Mouse (Mus musculus) limb, embryonic 14.5 days (tissue): Measurements from ENCODE around the gene Dynll2. TPM values are rescaled to one million over a fixed set of nuclear protein-coding genes. Genes with fewer than 3 reads are reported as not detected.

ENCODE experiments used
- ATAC-seq: fragments of 200-750 bp; cut with Nextera tagmentation; 2 replicates; pipeline ENCODE4 v1.8.0; 2017; ENCODE audit warnings: low read depth, moderate number of reproducible peaks, moderate TSS enrichment; ENCODE audit not compliant: low FRiP score
- DNase-seq: peaks from one replicate; pipeline ENCODE4 v3.0.0-alpha.2; 2015; ENCODE audit warnings: low spot score
- H3K27ac ChIP-seq: fragments of 300-500 bp; sonication (generic); replicated peaks from 2 replicates; pipeline ENCODE4 v1.5.1; 2014; ENCODE audit warnings: low read depth, mild to moderate bottlenecking, low read length, moderate library complexity, mixed read lengths
- H3K27me3 ChIP-seq: fragments of 300-500 bp; sonication (generic); 2 replicates; pipeline ENCODE4 v1.6.1; 2014; ENCODE audit warnings: low read length, mixed read lengths; ENCODE audit not compliant: control insufficient read depth, insufficient read depth
- H3K36me3 ChIP-seq: fragments of 300-500 bp; sonication (generic); 2 replicates; pipeline ENCODE4 v1.6.1; 2014; ENCODE audit warnings: mild to moderate bottlenecking, low read length, moderate library complexity, mixed read lengths; ENCODE audit not compliant: control insufficient read depth, insufficient read depth
- H3K4me1 ChIP-seq: fragments of 300-500 bp; sonication (generic); 2 replicates; pipeline ENCODE4 v1.6.1; 2014; ENCODE audit warnings: antibody characterized with exemption, low read length, mixed read lengths; ENCODE audit not compliant: control insufficient read depth, insufficient read depth
- H3K4me2 ChIP-seq: fragments of 300-500 bp; sonication (generic); replicated peaks from 2 replicates; pipeline ENCODE4 v1.6.1; 2014; ENCODE audit warnings: low read depth, mild to moderate bottlenecking, low read length, moderate library complexity; ENCODE audit not compliant: severe bottlenecking
- H3K4me3 ChIP-seq: fragments of 300-500 bp; sonication (generic); replicated peaks from 2 replicates; pipeline ENCODE4 v1.5.1; 2014; ENCODE audit warnings: low read length
- H3K9ac ChIP-seq: fragments of 300-500 bp; sonication (generic); 2 replicates; pipeline ENCODE4 v1.6.1; 2014; ENCODE audit warnings: mild to moderate bottlenecking, low read depth, low read length, moderate library complexity; ENCODE audit not compliant: severe bottlenecking
- H3K9me3 ChIP-seq: fragments of 300-500 bp; sonication (generic); 2 replicates; pipeline ENCODE4 v1.6.1; 2016; ENCODE audit warnings: low read length; ENCODE audit not compliant: control insufficient read depth
- POLR2A ChIP-seq: fragments of 200-500 bp; IDR thresholded peaks from 2 replicates; pipeline ENCODE4 v1.8.0; 2012; ENCODE audit warnings: inconsistent platforms, mild to moderate bottlenecking, moderate library complexity, borderline replicate concordance; ENCODE audit not compliant: insufficient read depth, insufficient read length; ENCODE audit errors: extremely low read depth
- WGBS: fragments of 180-500 bp; shearing (Covaris S2); extraction: QIAGEN DNeasy Blood & Tissue Kit; methylation state at CpG from one replicate; pipeline ENCODE4 v1.1.7; 2014; 5-methylcytosine and 5-hydroxymethylcytosine counted together
- polyA plus RNA-seq, 2 experiments: library from polyadenylated mRNA; depleted of rRNA in 1 of 2; stranded (reverse) in 1 of 2; unstranded in 1 of 2; fragments of >200 nt; fragmentation: Nextera tagmentation in 1 of 2; extraction: Ambion mirVana in 1 of 2; gene quantifications; 2 replicates each; pipeline versions ENCODE4 v1.2.1 to v1.2.3; 2012 to 2014

The Dynll2 gene
- polyA plus RNA-seq, 2 experiments: 12.8 to 84.3 TPM

DNA sequence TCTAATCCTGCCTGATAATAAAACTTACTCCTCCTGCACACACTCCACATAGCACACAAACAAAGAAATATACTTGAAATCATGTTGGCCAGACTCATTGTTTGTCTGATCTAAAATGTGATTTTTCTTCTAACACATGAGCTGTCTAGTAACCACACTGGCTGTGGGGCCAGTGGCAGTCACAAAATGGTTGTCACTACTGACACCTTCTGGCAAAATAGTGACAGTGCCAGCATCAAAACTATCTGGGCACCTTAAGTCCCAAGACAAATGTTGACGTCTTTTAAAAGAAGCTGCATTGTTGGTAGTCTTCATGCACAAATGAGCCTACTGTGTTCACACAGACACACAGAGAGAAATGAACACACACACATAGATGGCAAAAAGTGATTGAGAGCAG is 32.2 kb downstream of the Dynll2 start:
- Histone ChIP-seq H3K9me3 (no peaks in the 10 kb centered on the region), H3K4me3 (no peak overlapping the region), H3K4me1 (no peaks in the 10 kb centered on the region), H3K9ac (no peak overlapping the region), H3K27ac (no peak overlapping the region), H3K4me2 (no peak overlapping the region), H3K36me3 (no peaks in the 10 kb centered on the region), H3K27me3 (no peaks in the 10 kb centered on the region)
- 5% methylated on average over 1 of the region's 1 CpGs for WGBS
- no peak for ATAC-seq
- no peak for DNase-seq
- TF ChIP-seq POLR2A: no peak

DNA sequence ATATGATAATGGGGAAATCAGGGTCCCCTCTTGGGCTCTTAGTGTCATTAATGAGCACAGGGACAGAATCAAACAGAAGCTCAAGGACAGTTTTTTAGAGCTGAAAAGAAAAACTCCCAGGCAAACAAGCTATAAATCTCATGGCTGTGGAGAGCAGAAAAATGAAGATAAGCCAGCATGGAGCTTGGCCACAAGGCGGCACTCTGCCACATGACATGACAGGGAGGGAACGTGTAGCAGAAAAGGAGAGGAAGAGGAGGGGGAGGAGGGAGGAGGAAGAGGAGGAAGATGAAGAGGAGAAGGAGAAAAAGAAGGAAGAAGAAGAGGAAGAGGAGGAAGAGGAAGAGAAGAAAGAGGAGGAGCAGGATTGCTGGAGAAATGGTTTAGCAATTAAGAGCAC is 37.3 kb downstream of the Dynll2 start:
- Histone ChIP-seq H3K27ac (no peak overlapping the region), H3K9me3 (no peaks in the 10 kb centered on the region), H3K4me2 (no peak overlapping the region), H3K27me3 (no peaks in the 10 kb centered on the region), H3K36me3 (no peaks in the 10 kb centered on the region), H3K4me1 (no peaks in the 10 kb centered on the region), H3K9ac (no peak overlapping the region), H3K4me3 (no peak overlapping the region)
- TF ChIP-seq POLR2A: no peak
- DNase-seq (no peak), ATAC-seq (no peak)
- WGBS: 1% methylated on average over 2 of the region's 2 CpGs

DNA sequence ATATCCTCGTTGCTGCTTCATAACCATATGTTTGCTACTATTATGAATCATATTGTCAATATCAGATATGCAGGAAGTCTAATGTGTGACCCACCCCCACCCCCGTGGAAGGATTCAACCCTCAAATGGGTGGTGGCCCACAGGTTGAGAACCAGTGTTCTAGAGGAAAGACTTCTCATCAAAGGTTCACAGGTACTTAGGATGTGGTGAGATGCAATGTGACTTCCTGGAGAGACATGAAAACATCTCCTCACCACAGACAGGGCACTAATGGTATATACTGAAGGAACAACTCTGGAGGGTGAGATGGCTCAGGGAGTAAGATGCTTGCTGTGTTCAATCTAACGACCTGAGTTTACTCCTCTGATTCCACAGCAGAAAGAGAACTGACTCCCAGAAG is 51.9 kb downstream of the Dynll2 start:
- H3K9me3 ChIP-seq: no peaks in the 10 kb centered on the region
- ATAC-seq: no peak
- 71% methylated on average over 3 of the region's 3 CpGs for WGBS

DNA sequence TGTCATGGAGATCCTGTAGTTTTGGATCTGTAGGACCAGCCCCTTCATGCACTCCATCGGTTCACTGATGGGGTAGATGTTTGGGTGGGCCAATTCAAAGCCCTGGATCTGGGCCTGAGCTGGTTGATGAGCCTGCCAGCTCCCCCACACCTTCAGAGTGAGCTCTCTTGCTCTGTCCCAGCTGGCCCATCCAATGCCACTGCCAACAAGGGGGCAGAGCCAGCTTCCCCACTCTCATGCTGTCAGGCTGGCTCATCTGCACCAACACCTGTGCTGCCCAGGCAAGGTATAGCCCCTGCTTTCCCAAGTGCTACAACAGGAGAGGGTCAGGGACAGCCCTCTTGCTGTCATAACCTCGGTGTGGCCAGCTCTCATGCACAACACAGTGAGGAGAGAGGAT is 53.6 kb downstream of the Dynll2 start:
- ATAC-seq (no peak), DNase-seq (no peak)
- 67% methylated on average over 2 of the region's 2 CpGs for WGBS
- Histone ChIP-seq H3K4me3 (no peak overlapping the region), H3K9me3 (no peaks in the 10 kb centered on the region), H3K36me3 (no peaks in the 10 kb centered on the region), H3K27me3 (no peaks in the 10 kb centered on the region; the same call in 1 of the 2 replicates), H3K9ac (no peak overlapping the region), H3K4me2 (no peak overlapping the region), H3K4me1 (no peaks in the 10 kb centered on the region), H3K27ac (no peak overlapping the region)
- no peak for TF ChIP-seq POLR2A

More for the DNA sequence above, 51.9 kb downstream of the Dynll2 start:
- no peaks in the 10 kb centered on the region for H3K36me3 ChIP-seq
- no peaks in the 10 kb centered on the region for H3K4me1 ChIP-seq
- H3K4me2 ChIP-seq: no peak overlapping the region
- DNase-seq: no peak
- H3K9ac ChIP-seq: no peak overlapping the region
- no peak overlapping the region for H3K27ac ChIP-seq
- H3K4me3 ChIP-seq: no peak overlapping the region
- H3K27me3 ChIP-seq: no peaks in the 10 kb centered on the region; the same call in 1 of the 2 replicates
- TF ChIP-seq POLR2A: no peak

DNA sequence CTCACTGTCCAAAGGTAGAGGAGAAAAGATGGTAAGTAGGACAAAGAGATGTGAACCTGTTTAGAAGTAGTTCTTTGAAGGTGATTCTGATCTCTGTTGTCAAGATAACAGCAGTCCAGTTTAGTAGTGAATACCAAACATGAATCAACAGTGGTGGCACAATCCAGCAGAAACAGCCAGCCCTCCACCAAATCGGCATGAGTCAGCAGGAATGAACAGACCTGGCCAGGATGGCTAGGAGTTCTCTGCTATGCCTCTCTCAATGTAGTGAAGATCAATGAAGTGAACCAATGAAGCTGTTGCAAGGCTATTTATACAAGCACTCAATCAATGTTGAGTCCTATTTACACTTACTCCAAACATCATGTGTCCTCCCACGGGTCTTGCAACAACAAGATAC is 57.0 kb downstream of the Dynll2 start:
- Histone ChIP-seq H3K4me2 (no peak overlapping the region), H3K27ac (no peak overlapping the region), H3K9ac (no peak overlapping the region), H3K9me3 (no peaks in the 10 kb centered on the region), H3K27me3 (no peaks in the 10 kb centered on the region; the same call in 1 of the 2 replicates), H3K4me3 (no peak overlapping the region), H3K4me1 (no peaks in the 10 kb centered on the region), H3K36me3 (no peaks in the 10 kb centered on the region)
- ATAC-seq (no peak), DNase-seq (no peak)
- TF ChIP-seq POLR2A: no peak
- WGBS: 93% methylated on average over 2 of the region's 2 CpGs

Other genes starting within 250 kb of the Dynll2 start
- gene Supt4a, start 250.0 kb downstream of the Dynll2 start, polyA plus RNA-seq (2012; rRNA removed): 106 and 121 TPM in 2 replicates
- 167 and 181 TPM in 2 replicates for gene Supt4a, start 250.0 kb downstream of the Dynll2 start, polyA plus RNA-seq (2014; fragmentation: Nextera tagmentation; extraction: Ambion mirVana)
- gene Tspoap1, start 227.0 kb downstream of the Dynll2 start, polyA plus RNA-seq (2012; rRNA removed): 6.5 and 7.3 TPM in 2 replicates
- gene Tspoap1, start 227.0 kb downstream of the Dynll2 start, polyA plus RNA-seq (2014; fragmentation: Nextera tagmentation; extraction: Ambion mirVana): 2.2 and 2.9 TPM in 2 replicates
- gene Mpo, start 194.0 kb downstream of the Dynll2 start, polyA plus RNA-seq (2012; rRNA removed): 1.1 and 3.3 TPM in 2 replicates
- gene Mpo, start 194.0 kb downstream of the Dynll2 start, polyA plus RNA-seq (2014; fragmentation: Nextera tagmentation; extraction: Ambion mirVana): 1.7 TPM in 2 replicates
- gene Lpo, start 159.2 kb downstream of the Dynll2 start, polyA plus RNA-seq (2012; rRNA removed): 0.04 and 0.06 TPM in 2 replicates
- gene Lpo, start 159.2 kb downstream of the Dynll2 start, polyA plus RNA-seq (2014; fragmentation: Nextera tagmentation; extraction: Ambion mirVana): 0.07 TPM in 1 of 2 replicates, not detected in the other
- gene Mks1, start 134.3 kb downstream of the Dynll2 start, polyA plus RNA-seq (2012; rRNA removed): 31.0 and 37.3 TPM in 2 replicates
- gene Mks1, start 134.3 kb downstream of the Dynll2 start, polyA plus RNA-seq (2014; fragmentation: Nextera tagmentation; extraction: Ambion mirVana): 12.8 and 14.3 TPM in 2 replicates
- gene Epx, start 112.0 kb downstream of the Dynll2 start, polyA plus RNA-seq (2012; rRNA removed): 0.80 and 1.2 TPM in 2 replicates
- 0.40 and 1.2 TPM in 2 replicates for gene Epx, start 112.0 kb downstream of the Dynll2 start, polyA plus RNA-seq (2014; fragmentation: Nextera tagmentation; extraction: Ambion mirVana)
- not detected in 2 replicates for gene Olfr462, start 95.3 kb downstream of the Dynll2 start, polyA plus RNA-seq (2012; rRNA removed)
- not detected in 2 replicates for gene Olfr462, start 95.3 kb downstream of the Dynll2 start, polyA plus RNA-seq (2014; fragmentation: Nextera tagmentation; extraction: Ambion mirVana)
- not detected in 2 replicates for gene Olfr463, start 90.1 kb downstream of the Dynll2 start, polyA plus RNA-seq (2012; rRNA removed)
- gene Olfr463, start 90.1 kb downstream of the Dynll2 start, polyA plus RNA-seq (2014; fragmentation: Nextera tagmentation; extraction: Ambion mirVana): not detected in 2 replicates
- gene Olfr464, start 66.6 kb downstream of the Dynll2 start, polyA plus RNA-seq (2012; rRNA removed): not detected in 2 replicates
- not detected in 2 replicates for gene Olfr464, start 66.6 kb downstream of the Dynll2 start, polyA plus RNA-seq (2014; fragmentation: Nextera tagmentation; extraction: Ambion mirVana)
- gene Srsf1, start 59.8 kb upstream of the Dynll2 start, polyA plus RNA-seq (2012; rRNA removed): 524 and 556 TPM in 2 replicates
- gene Srsf1, start 59.8 kb upstream of the Dynll2 start, polyA plus RNA-seq (2014; fragmentation: Nextera tagmentation; extraction: Ambion mirVana): 338 and 354 TPM in 2 replicates
- 35.3 and 38.9 TPM in 2 replicates for gene Vezf1, start 80.7 kb upstream of the Dynll2 start, polyA plus RNA-seq (2012; rRNA removed)
- gene Vezf1, start 80.7 kb upstream of the Dynll2 start, polyA plus RNA-seq (2014; fragmentation: Nextera tagmentation; extraction: Ambion mirVana): 42.7 and 44.1 TPM in 2 replicates
- gene Cuedc1, start 110.5 kb upstream of the Dynll2 start, polyA plus RNA-seq (2012; rRNA removed): 40.6 and 44.5 TPM in 2 replicates
- 20.9 and 25.5 TPM in 2 replicates for gene Cuedc1, start 110.5 kb upstream of the Dynll2 start, polyA plus RNA-seq (2014; fragmentation: Nextera tagmentation; extraction: Ambion mirVana)
- 46.9 and 63.5 TPM in 2 replicates for gene Mrps23, start 216.9 kb upstream of the Dynll2 start, polyA plus RNA-seq (2012; rRNA removed)
- 60.2 and 64.7 TPM in 2 replicates for gene Mrps23, start 216.9 kb upstream of the Dynll2 start, polyA plus RNA-seq (2014; fragmentation: Nextera tagmentation; extraction: Ambion mirVana)